Mouse (Mus musculus): ENCODE measurements at regions not wholly inside any gene's neighbourhood (a gene's known extent, or its start where the extent isn't known, plus 50 kb on each side); places are given as distances from the start of the nearest gene placed in this dataset.

GRCm38 (mm10) chr2:123267036-123267435 lies 502.0 kb downstream of the Sqor start:
- no peak for DNase-seq

DNA sequence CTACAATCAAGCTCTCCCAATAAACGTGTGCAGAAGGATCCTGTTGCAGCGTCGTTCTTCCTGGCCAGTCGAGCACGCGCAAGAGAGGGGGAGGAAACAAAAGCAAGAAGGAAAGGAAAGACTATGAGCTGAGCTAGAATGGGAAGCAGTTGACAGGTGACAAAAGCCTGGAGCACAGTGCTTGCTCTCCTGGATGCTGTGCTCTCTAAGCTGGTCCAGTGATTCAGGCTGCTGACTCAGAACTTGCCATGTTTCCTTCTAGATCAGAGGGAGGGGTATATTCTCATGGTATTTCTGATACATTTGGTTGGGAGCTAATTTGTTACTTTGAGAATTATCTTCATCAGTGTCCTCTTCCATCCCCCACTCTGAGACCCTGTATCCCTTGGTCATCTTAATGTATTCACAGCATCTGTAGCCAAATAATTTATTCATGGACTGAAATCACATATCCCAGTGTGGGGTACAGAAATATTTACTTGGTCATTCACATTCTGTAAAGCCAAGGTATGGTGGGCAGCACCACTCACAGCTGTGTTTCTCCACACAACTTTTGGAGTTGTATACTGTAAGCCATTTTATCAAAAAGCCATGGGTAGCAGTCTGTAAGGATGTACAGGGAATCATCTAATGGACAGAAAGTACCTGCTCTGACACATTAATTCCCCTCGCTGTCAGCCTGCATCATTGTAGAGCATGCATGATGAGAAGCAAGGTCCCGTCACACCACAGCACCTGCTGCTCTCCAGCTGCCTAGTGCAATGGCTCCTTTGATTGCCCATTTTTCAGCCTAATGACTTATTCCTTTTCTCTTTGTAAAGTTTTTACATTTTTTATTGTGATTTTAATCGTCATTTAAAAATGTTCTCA lies 510.1 kb downstream of the Sqor start:
- no peak for DNase-seq

GRCm38 (mm10) chr2:123275736-123276330 lies 510.8 kb downstream of the Sqor start:
- DNase-seq, result no peak

GRCm38 (mm10) chr2:123311554-123312276 lies 546.7 kb downstream of the Sqor start:
- DNase-seq, result no peak

DNA sequence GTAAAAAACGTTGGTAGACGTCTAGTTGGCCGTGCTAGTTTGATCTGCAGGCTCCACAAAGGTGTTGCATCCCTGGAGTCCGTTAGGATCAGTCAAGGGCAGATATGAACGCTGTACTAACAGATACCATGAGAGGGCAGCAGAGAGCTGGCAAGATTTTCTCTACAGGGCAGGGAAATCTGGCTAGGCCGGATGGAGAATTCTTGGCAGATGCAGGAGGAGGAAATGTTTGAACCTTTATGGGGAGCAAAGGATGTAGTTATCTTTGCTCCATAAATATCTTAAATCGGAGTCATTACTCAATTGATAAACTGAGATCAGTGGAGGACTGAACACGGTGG lies 547.2 kb downstream of the Sqor start:
- peak; percentile 22 for DNase-seq

DNA sequence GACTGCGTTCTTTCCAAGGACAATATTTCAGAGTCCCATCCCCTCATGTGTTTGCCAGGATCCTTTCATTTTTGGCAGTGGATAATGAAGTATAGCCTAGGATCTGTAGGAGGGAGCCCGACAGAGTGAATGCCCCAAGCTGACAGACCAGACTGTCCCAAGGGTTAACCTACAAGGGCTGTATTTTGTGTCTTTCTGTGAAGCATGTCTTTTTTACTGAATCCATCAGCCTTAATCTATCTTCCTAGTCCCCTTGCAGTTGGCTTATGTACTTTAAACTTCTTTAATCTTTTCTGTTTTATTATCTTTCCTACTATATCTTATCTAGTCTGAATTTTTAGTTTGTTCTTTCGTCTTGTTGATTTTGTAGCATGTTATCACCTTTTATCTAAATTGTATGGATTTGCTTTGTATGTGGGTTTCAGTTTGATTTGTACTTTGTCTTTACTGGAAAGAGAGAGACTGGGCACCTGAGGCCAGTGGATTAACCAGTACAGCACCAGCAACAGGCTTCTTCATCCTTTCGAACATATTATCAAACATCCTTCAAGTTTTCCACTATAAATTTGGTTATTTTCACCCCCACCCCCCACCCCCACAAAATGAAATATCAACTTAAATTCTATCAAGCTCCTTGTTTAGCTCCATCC lies 555.5 kb downstream of the Sqor start:
- DNase-seq, result no peak

DNA sequence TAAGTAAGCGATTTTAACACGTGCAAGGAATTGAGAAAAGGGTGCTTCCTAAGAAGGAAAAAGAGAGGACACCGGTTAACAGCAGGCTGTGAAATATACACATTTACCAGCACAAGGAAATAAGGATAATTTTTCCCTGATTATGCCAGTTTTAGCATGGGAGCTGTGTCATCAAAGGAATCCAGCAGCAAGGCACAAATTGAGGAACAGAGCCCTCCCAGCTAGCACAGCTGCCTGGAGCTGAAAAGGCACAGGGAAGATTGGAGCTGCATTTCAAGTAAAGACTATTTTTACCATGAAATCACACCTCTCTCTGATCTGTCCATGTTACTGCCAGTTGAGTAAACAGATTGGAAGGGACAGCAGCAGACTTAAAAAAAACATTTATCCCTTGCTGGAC lies 558.7 kb downstream of the Sqor start:
- no peak for DNase-seq

DNA sequence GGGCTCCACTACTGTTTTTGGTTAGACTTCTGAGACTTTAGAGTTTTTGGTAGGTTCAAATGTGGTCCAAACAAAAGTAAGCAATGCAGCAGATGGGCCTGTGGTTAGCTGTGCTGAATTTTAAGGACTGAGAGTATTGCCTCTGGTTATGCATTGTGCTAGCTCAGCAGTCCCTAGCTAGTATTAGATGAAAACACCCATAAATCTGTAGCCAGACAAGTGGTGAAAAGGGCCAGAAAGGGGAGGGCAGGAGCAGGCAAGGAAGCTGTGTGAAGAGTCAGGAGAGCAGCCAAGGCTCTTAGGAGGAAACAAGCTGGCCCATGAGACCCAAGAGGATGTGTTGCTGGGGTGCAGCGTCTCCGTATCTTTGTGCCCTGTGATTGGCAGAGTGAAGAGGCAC lies 559.9 kb downstream of the Sqor start:
- DNase-seq, result no peak

- DNase-seq, result no peak
Measured at GRCm38 (mm10) chr2:123349625-123350346, 584.7 kb downstream of the Sqor start.

GRCm38 (mm10) chr2:123364204-123364603 lies 599.2 kb downstream of the Sqor start:
- no peak for DNase-seq

- no peak for DNase-seq
Measured at GRCm38 (mm10) chr2:123366571-123366970, 601.5 kb downstream of the Sqor start.

DNA sequence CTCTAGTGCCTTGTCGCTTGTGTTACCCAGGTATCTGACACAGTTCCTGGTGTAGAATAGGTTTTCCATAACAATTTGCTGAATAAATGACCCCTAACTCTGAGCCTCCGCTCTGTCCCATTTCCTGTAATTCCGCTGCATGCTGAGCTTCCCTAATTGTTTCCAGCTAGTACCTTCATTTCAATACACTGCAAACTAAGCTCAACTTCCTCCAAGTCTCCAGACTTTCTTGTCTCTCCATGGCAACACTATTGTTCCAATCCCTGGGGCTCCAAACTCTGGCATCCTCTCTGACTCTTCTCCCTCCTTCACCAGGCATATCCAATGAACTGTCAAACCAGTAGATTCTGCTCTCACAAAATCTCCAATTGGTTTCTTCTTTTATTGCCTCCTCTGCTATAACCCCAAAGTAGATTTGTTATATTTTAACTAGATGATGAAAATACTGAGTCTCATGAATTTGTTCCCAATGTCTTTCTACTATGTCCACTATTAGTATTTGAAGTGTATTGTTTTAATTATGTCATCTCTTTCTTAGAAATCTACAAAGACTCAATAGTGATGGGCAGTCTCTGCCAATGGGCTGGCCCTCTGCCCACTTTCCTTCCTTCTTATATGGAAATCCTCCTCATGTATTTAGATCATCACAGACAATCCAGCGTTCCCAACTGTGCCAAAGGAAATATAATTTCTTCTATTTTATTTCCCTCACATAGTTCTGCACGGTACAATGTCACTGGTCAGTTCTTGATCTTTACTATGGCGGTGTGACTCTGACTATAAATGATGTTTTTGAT lies 620.8 kb downstream of the Sqor start:
- no peak for DNase-seq

DNA sequence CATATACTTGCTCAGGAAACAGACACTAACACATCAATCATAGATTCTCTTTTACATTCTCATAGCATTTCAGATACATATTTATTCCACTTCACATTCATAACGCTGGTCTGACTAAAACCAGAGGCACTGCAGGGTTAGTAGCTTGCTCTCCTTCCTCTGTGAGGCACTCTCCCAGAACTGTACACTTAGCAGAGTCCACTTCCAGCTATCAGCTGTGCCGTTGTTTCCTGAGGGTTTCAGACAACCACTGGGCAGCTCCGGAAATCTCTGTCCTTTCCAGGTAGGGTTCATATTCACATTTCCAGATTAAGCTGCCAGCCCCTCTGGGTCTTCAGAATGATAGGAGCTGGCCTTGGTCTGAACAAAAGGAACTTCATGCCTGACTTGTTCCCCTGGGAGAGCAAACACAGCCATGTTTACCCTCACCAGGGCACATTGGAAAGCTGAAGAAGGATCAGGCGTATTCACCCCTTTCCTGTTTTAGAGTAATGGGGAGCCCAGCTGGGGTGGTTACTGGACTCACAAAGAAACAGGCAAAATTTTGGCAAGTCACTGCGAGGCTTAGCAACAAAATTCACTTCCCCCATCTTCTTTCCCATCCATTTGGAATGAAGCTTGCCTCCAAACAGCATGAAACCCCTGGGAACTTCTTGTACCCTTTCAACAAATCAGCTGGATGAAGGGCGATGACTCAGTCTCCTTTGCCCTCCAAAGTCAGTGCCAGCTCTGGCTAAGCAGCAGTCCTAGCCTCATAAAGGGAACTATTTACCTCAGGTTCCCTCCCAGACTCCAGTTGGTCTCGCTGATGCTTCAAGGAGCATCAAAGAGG lies 622.0 kb downstream of the Sqor start:
- no peak for DNase-seq

DNA sequence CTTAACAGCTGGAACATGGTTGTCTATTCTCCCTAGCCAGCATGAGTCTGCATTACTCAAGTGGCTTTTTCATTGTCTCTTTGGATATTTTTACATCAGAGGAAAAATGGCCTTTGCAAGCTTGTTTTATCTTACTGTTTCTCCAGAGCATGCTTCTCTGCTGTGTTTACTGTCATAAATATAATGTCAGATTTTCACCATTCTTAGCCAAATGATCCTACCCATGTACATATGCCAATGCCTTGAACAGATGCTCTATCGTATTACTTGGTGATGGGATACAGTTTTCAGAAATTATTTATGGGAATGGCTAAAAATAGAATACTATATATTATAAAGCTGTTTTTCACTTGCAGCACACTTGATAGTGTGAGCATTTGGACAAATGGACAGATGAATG lies 625.9 kb downstream of the Sqor start:
- DNase-seq, result no peak

GRCm38 (mm10) chr2:123394296-123394695 lies 629.3 kb downstream of the Sqor start:
- DNase-seq, result no peak

DNA sequence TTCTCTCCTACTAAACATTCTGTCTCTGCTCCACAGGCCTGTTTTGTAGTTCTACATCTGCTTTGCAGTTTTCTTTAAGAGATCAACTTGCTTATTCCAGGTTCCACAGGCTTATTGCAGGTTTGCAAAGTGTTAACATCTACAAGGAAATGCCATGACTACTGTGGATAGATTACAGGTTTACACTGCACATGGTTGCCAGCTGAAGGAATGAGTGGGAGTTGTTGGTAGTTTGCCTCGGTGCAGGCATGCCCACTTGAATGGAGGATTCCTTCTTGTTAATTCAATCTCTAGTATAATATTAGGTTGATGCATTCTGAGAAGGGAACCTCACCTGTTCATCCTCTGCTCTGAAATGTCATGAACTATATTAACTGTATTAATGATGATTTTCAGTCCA lies 632.5 kb downstream of the Sqor start:
- no peak for DNase-seq

DNA sequence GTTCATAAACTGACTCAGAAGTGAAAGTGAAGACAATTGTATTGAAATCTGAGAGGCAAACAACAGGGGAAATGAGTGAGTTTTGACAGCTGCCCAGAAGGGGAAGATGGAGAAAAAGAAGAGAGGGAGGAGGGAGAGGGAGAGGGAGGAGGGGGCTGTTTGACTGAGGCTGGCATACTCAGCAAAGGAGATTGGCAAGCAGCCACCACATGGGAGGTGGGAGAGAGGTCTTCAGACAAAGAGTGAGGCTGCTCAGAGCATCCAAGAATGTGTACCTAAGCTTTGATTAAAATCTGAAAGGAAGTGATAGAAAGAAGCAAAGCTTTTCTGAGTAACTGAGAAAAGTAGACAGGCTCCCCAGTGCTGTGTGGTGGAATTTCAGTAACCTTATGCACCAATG lies 636.0 kb downstream of the Sqor start:
- DNase-seq, result no peak

GRCm38 (mm10) chr2:123409075-123409474 lies 644.0 kb downstream of the Sqor start:
- no peak for DNase-seq

GRCm38 (mm10) chr2:123458034-123458677 lies 631.6 kb upstream of the Sema6d start:
- no peak for DNase-seq

GRCm38 (mm10) chr2:123473840-123474239 lies 615.9 kb upstream of the Sema6d start:
- no peak for DNase-seq
